Mouse (Mus musculus) spleen, postnatal 36 days (tissue): Measurements from ENCODE around the gene Lmo7.

Experiments
- DNase-seq, 2 experiments: peaks; one replicate each; pipeline ENCODE4 v3.0.0; 2022; ENCODE audit warnings: low spot score in 2 of 2, mixed read lengths in 1 of 2

Lmo7 gene

DNA sequence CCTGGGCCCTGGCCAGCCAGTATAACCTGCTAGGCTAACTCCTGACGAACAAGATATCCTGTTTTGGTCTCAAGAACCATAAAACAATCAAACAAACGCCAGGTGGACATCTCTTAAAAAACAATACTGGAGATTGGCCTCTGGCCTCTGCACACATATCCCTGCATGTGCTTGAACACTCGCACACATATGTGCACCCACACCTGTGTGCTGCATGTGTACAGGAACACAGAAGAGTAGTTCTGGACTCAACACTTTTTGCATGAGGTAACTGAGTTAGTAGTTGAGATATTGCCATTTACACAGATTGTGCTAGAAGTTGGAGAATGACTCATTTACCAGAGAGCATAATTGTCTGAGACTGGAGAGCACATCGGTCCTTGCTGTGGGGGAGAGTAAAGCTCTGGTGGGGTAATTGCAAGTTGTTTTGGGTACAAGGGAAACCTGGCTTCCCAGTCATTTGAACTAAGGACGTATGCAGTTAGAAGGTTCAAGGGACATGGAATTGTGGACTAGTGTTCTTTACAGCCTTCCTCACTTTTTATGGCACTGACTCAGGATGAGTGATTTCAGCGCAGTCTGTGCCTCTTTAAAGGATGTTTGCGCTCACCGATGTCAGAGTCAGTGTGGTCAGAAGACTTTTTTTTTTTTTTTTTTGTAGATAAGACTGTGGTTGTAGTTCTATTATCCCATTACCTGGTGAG, 148.7 kb downstream of the Lmo7 start:
- DNase-seq: no peak

DNA sequence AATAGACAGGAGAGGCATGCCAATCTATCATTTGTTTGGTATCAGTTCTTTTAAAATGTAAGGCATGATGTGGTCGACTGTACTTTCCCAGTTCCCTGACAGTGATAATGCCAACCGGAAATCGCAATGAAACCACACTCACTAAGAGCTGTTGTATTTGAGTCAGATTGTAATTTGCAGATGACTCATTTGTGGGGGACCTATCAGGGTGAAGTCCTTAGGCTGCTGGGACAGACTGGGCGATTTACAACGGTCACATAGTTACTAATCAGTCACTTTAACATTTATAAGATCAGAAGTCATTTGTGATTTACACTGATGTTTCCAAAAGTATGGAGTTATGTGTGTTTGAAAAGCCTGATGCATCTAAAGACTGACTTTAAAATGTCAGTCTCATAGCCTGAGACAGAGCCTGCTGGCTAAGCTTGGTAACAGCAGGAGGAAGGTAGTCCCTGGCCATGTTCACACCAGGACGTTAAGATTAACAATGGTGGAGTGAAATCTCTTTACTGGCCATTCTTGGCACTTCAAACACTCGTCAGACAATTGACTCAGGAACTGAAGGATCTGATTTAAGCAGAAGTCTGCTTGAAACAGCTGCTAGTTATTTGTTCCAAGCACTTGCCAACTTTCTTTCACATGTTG, 149.4 kb downstream of the Lmo7 start:
- no peak for DNase-seq

DNA sequence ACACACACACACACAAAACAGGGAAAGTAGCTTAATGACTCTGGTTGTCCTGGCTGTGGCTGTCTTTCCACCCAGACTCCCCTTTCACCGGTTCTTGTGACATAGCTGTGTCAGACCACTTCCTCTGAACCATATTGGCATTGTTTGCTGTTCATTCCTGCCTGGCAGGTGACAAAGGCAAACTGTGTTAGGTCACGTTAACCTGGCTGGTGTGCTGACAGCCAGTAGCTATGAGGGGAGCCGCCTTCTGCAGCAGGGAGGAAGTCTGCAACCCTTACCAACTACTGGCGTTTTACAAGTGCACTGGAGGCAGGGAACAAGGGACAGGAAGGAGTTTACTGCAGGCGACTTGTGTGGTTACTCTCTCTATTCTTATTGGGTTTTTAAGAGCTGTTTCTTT, 153.2 kb downstream of the Lmo7 start:
- DNase-seq: no peak

DNA sequence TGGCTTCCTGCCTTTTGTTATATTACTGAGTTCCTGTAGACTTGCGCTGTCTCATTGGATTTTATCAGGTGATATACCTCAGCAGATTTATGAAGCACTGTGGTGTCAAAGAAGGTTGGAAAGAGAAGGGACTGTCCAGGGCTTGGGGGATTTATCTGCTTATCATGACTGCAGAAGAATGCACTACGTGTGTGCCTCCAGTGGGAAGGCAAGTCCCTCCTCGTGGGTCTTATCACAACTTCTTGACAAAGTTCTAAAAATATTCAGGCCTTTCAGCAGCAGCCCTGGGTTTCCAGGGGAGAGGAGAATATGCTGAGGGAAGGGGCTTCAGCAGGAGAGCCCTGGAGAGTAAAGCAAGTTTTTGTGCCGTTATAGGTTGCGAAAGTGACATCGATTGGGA, 154.0 kb downstream of the Lmo7 start:
- DNase-seq: no peak

DNA sequence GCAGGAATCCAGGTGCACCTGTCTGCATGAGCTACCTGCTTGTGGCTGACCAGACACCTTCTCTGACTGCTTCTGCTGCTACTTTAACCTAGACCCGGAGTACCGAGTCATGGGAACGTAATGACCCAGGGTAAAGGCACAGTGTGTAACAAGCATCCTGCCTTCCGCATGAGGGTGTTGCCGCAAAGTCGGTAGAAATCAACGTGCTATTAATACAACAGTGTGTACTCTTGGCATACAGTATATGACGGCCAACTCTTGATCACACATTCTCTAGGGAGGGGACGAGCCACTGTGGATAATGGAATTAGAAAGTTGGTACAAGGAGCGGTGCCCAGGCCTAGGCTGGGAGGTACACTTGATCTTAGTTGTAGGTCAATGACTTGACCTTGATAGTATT, 156.6 kb downstream of the Lmo7 start:
- DNase-seq: no peak

DNA sequence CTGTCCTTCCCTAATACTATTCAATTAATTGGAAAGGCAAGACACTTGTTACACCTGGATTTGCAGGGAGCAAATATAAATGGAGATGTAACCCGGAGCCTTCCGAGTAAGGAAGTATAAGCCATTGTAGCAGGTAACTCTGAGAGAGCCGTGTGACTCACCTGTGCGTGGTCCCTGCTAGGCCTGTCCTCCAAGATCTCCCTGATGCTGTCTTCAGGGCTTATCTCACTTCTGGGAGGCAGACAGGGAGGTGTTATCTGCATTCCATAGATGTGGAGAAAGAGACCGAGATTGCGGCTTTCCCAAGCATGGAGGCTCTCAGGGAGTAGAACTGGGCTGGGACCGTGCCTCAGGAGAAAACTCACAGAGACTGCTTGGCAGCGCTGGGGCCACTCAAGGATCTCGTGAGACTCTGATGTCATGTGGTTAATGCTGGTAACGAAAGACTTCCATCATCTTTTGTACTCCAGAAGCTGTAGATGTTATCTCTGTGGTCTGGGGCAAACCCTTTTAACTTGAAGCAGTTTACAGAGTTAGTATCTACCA, 162.2 kb downstream of the Lmo7 start:
- no peak for DNase-seq

DNA sequence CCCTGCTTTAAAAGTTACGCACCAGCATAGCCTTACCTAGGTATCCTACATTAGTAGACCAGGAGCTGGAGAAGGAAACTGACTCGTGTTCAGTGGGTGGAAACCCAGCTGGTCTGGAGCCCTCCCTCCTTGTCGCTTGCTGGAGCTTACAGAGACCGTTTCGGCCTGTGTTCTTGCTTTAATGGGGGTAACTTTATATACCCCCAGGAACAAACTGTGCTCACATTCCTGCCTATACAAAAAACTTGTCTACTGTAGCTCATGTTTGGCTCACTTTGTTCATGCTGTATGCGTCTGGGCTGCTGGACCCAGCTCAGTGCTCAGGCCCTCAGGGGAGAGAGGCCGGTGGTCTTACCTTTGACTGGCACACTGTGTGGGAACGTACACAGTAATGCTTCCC, 162.7 kb downstream of the Lmo7 start:
- DNase-seq: no peak

DNA sequence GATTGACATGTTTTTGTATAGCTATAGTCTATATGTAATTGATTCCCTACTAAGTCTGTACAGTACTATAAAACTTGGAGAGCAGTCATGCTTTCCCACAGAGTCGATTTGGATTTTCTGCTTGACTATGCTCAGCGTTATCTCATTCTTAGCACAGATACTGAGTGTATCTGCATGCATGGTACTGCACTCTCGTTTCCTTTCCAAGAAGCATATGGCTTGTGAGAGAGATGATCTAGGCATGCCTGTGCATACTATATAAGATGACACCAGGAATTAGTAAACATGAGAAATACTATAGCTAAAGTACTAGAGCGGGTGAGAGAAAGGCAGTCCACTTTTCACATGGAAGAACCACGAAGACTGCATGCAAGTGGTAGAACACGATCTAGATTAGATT, 163.5 kb downstream of the Lmo7 start:
- DNase-seq: no peak

DNA sequence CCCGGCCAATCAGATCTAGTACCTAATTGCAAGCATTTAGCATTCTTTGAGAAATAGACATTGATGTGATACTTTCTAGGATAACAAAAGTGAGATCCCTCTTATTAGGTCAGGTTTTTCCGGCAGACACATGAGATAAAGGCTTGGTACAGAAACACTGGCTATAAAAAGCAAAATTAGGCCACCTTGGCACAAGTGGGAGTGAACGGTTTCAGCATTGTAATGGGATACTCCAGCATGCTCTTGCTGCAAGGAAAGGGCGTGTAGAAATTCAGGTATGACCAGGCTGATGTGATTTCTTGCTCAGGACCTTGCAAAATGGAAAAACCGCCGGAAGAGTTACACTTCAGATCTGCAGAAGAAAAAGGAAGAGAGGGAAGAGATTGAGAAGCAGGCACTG, 168.5 kb downstream of the Lmo7 start:
- no peak for DNase-seq

DNA sequence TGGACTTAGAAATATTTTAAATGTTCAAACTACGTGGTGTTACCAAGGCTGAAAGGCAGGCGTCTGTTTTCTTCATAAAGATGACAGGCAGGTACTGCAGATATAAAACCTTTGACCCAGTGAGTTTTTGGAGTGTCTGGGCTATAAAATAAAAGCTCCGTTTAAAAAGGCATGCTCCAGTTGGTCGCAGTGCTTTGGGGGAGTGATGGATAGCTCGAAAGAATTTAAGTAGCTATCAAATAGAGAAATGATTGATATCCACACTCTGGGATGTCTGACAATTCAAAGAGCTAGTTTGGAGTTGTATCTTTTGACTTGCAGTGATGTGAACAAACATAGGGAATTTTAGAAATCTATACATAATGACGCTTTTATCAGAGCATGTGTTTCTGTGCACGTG, 171.7 kb downstream of the Lmo7 start:
- DNase-seq: no peak

DNA sequence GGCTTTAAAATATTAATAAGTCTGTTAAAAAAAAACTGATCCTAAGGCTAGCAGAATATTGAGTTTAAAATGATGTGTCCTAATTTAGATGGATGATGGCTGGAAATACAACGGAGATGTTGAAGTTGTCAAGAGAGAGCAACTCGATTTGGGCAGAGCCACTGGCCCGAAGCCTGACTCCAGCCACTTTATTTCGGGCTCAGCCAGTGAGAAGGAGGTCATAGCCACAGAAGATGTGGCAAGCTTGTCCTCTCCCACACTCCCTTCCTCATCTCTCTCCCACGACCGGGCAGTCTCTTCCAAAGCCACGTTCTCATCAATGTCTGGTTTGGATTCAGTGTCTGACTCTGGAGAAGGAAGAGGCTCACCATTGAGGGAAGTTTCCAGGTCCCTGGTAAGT, 172.2 kb downstream of the Lmo7 start:
- DNase-seq: no peak

DNA sequence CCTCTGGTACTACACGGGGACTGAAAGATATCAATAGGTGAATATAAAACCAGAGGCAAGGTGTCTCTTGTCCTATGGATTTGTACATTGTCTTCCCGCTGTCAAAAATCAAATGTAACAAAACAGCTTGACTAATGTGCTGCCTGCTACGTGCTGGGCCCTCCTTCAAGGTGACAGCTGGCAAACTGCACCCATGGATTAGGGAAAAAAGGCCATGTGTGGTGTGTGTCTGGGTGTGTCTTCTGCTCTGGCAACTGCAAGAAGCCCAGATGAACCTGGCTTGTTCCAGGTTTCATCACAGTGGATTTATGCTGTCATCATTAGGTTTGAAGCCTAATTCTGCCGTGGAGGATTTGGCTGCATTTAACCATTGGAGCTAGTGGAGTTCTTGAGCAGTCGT, 174.0 kb downstream of the Lmo7 start:
- no peak for DNase-seq

DNA sequence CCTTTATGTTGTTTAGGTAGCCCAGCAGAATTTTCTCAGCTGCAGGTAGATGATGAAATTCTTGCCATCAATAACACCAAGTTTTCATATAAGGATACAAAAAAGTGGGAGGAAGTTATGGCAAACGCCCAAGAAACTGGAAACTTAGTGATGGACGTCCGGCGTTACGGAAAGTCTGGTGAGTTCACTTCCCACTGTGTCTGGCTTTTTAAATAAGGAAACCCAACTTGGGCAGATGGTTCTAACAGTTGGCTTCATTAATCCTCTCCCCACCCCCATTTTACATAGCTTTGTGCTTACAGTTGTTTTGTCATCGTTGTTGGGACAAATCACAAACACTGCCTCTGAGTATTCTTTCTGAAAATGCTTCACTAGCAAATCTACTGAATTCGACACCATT, 182.2 kb downstream of the Lmo7 start:
- DNase-seq: no peak

DNA sequence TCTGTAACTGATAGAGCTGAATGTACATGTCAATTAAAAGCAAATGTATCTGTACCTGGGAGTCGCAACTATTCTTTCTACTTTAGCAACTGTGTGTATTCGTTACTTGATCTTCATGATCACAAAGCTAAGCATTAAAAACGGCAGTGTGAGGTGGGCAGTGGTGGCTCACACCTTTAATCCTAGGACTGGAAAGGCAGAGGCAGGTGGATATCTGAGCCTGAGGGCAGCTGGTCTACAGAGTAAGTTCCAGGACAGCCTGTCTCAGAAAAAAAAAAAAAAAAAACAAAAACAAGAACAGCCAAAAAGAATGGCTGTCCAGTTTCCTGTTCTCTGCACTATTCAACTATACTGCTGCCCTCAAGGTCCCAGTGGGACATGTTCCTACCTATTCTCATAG, 182.6 kb downstream of the Lmo7 start:
- no peak for DNase-seq

DNA sequence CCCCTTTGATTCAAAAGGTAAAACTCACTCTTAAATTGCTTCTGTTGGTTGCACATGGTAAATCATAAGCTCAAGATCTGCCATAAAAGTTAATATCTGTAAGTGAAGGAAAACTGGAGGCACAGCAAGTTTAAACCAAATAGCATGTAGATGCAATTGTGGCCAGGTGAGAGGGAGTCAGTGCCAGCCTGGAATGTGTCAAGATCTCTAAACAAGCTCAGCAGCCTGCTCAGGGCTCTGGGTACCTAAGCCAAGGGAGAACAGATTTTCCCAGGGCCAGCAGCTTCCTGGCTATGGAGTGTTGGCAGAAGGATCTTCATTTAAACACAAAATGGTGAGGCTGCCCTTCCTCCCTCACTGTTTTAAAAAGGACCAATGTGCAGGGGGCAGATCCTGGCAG, 184.6 kb downstream of the Lmo7 start:
- no peak for DNase-seq

DNA sequence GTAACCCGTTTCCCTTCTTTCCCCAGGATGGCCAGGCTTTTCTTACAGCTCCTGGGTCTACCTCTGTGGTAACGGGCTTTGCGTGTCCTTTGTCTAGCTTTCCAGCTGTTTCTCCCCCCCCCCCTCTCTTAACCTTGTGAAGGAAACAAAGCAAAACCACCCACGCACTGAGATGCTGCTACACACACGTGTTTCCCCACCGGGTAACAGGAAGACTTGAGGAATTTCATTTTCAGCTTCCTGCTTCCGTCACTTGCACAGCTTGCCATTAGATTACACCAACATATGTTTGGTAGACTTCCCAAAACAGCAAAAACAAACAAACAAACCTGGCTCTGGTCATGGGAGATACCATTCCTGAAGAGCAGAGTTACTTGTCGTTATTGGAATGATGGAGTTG, 186.1 kb downstream of the Lmo7 start:
- no peak for DNase-seq

DNA sequence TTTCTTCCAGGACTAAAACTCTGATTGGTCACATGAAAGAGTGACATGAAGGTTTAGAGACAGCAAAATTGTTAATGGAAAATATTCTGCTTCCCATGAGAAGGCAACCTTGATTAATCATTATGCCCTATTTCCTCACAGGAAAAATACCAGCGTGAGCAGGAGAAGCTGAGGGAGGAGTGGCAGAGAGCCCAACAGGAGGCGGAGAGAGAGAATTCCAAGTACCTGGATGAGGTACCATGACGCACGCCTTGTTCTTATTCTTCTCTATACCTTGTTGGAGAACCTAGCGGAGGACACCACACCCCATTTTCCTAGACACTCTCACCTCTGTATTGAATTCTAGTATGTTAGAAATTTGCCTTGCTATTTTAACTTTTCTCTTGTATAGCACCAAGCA, 188.7 kb downstream of the Lmo7 start:
- DNase-seq: no peak

DNA sequence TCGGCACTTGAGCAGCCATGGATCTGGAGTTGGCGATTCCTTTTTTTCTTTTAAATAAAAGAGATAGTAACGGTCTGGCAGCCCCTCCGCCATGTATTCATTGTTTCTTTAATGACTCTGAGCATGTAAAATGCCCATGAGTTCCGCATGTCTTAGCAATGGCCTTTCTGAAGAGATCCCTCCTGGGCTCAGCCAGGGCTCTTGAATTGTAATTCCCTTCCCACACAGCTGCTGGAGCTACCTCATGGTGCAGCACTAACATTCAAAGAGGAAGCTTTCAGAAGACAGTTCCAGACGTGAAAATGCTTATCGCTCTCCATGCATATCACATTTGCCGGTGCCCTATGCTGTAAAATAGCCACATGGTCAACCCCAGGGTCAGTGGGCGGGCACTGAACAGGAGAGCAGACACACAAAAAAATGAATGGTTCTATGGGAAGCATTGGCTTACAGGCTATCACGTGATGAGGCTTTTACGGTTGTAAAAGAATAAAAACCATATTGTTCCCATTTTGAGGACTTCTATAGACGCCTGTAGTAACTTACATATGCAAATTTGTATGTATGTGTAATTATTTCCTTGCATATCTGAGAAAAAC, 198.0 kb downstream of the Lmo7 start:
- no peak for DNase-seq

DNA sequence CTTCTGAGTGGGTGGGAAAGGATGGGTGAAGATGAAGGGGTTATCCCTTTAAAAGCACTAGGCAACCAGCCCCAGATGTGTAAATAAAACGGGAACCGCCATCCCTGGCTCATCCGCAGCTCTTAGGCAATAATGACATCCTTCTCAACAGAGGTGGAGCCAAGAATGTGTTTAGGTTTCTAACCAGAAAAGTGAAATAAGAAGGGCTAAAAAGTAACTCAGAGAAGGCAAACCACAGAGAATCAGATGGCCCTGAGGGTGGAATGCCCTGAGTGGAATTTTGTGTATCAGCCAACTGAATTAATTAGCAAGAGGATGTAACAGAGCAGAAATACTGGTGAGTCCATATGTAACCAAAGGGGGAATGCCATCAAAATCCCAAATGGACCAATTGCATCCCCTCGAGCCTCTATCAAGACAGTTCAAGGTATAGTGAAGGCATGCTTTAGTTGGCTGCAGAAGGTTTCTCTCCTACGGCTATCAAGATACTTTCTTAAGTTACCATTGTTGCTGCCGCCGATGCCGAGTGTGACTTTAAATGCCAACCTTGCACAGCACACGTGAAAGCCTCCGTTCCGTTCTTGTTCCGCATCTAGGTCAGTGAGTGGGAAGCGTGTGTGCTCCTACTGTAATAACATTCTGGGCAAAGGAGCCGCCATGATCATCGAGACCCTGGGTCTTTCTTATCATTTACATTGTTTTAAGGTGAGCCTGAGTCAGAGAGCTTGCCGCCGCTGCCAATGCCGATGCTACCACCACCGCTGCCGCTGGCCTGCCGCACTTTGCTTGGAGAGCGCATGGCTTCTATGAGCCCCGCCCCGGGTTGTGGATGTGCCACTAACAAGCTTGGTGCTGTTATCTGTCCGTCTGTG, 201.1 kb downstream of the Lmo7 start:
- DNase-seq: no peak

DNA sequence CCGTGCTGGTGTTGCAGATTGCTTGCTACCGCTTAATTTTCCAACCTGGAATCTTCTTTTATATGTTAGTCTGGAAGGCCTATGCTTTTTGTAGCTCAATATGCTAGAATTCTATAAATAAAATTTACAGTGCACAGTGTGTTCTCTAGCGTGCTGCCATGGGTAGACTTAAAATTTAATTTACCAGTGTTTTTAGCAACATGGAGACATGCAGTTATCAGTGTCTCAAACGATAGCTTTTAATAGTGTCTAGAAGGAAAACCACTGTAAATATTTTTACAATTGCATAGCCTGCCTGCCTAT, 201.6 kb downstream of the Lmo7 start:
- DNase-seq: no peak

DNA sequence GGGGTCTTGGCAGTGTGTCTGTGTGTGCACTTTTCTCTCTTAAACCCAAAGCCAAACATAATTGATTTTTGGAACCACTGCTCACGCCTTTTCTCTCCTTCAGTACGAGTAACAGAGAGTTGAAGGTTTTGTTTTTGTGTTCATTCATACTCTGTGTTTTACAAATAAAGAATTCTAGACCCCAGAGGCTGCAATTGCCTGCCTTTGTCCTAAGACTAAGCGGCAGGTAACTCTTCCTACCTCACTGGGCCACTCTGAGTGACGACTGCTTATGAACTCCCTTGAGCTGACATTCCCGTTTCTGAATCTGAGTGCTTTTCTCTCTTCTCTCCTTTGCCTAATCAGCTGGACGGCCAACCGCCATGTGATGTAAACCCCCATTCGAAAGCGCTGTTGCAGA, 203.8 kb downstream of the Lmo7 start:
- DNase-seq: no peak

DNA sequence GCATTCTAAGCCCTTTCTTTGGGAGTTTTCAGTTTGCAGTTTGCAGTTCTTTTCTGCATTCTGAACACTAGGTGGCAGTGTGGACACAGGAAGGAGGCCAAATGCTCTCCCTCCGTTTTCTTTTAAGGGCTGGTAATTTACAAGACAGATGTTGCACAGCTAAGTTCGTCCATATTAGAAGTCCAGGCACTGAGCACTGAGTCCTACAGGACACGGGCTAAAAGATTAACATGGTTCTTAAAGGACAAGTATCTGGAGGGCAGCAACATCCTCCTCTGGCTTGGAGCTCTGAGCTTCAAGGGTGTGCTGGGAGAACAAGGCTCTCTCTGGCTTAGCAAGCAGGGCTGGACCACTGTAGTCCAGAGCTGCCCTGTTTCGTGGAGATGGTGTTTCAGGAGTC, 213.2 kb downstream of the Lmo7 start:
- DNase-seq: no peak
